Mouse (Mus musculus) neural tube, embryonic 15.5 days (tissue): ENCODE data around the gene Ythdf2. TPM values are rescaled to one million over a fixed set of nuclear protein-coding genes. Genes with fewer than 3 reads are reported as not detected.

Experiments
- ATAC-seq: fragments of 200-750 bp; cut with Nextera tagmentation; 2 replicates; pipeline ENCODE4 v1.8.0; 2017; ENCODE audit warnings: mild to moderate bottlenecking, moderate TSS enrichment, moderate library complexity; ENCODE audit not compliant: low FRiP score
- H3K27ac ChIP-seq: fragments of 300-500 bp; sonication (generic); replicated peaks from 2 replicates; pipeline ENCODE4 v1.5.1; 2015; ENCODE audit warnings: mild to moderate bottlenecking, inconsistent platforms
- H3K27me3 ChIP-seq: fragments of 300-500 bp; sonication (generic); replicated peaks from 2 replicates; pipeline ENCODE4 v1.6.1; 2015; ENCODE audit warnings: inconsistent platforms
- H3K36me3 ChIP-seq: fragments of 300-500 bp; sonication (generic); 2 replicates; pipeline ENCODE4 v1.6.1; 2015; ENCODE audit warnings: inconsistent platforms
- H3K4me1 ChIP-seq: fragments of 300-500 bp; sonication (generic); 2 replicates; pipeline ENCODE4 v1.6.1; 2015; ENCODE audit warnings: inconsistent platforms
- H3K4me2 ChIP-seq: fragments of 300-500 bp; sonication (generic); 2 replicates; pipeline ENCODE4 v1.6.1; 2015; ENCODE audit warnings: inconsistent platforms, mild to moderate bottlenecking, moderate library complexity
- H3K4me3 ChIP-seq: fragments of 300-500 bp; sonication (generic); replicated peaks from 2 replicates; pipeline ENCODE4 v1.5.1; 2015; ENCODE audit warnings: mild to moderate bottlenecking, inconsistent platforms
- H3K9ac ChIP-seq: fragments of 300-500 bp; sonication (generic); replicated peaks from 2 replicates; pipeline ENCODE4 v1.6.1; 2015; ENCODE audit warnings: mild to moderate bottlenecking, inconsistent platforms
- H3K9me3 ChIP-seq: fragments of 300-500 bp; sonication (generic); replicated peaks from 2 replicates; pipeline ENCODE4 v1.6.1; 2016; ENCODE audit warnings: inconsistent platforms
- WGBS: fragments of 180-500 bp; shearing (Covaris S2); methylation state at CpG from one replicate; pipeline ENCODE4 v1.1.7; 2015; ENCODE audit warnings: mixed read lengths; 5-methylcytosine and 5-hydroxymethylcytosine counted together
- polyA plus RNA-seq: library from polyadenylated mRNA; unstranded; fragments of >200 nt; fragmentation: Nextera tagmentation; extraction: Ambion mirVana; gene quantifications from 2 replicates; pipeline ENCODE4 v1.2.1, GENCODE M21; 2015

Gene Ythdf2
- polyA plus RNA-seq, 1 experiment from 2014 or later = 97.4 TPM

- Histone ChIP-seq H3K27ac (no peak overlapping the region), H3K9ac (no peak overlapping the region), H3K27me3 (no peaks in the 10 kb centered on the region), H3K9me3 (no peaks in the 10 kb centered on the region), H3K4me1 (peaks cover 39% of the 10 kb centered on the region), H3K4me2 (no peak overlapping the region), H3K36me3 (peaks cover 54% of the 10 kb centered on the region), H3K4me3 (no peak overlapping the region)
- no peak for ATAC-seq
- WGBS = 96% methylated on average over 4 of the region's 4 CpGs
Measured at GRCm38 (mm10) chr4:132207280-132207679, 4.8 kb downstream of the Ythdf2 start.

GRCm38 (mm10) chr4:132198771-132199170 is 13.3 kb downstream of the Ythdf2 start:
- Histone ChIP-seq H3K36me3 (peaks cover 14% of the 10 kb centered on the region), H3K4me2 (no peak overlapping the region), H3K27me3 (no peaks in the 10 kb centered on the region), H3K27ac (no peak overlapping the region), H3K4me3 (no peak overlapping the region), H3K4me1 (peaks cover 57% of the 10 kb centered on the region), H3K9ac (no peak overlapping the region), H3K9me3 (no peaks in the 10 kb centered on the region)
- ATAC-seq = no peak

- H3K36me3 ChIP-seq = peaks cover 9% of the 10 kb centered on the region
- WGBS = 55% methylated on average over 4 of the region's 4 CpGs
- no peak overlapping the region for H3K4me3 ChIP-seq
- no peak overlapping the region for H3K4me2 ChIP-seq
- H3K4me1 ChIP-seq = peaks cover 54% of the 10 kb centered on the region
- no peaks in the 10 kb centered on the region for H3K9me3 ChIP-seq
- H3K27ac ChIP-seq = no peak overlapping the region
- no peak for ATAC-seq
- H3K9ac ChIP-seq = no peak overlapping the region
- no peaks in the 10 kb centered on the region for H3K27me3 ChIP-seq
Measured at GRCm38 (mm10) chr4:132198285-132198712, 13.8 kb downstream of the Ythdf2 start.

- Histone ChIP-seq H3K27ac (no peak overlapping the region), H3K4me1 (peaks cover 26% of the 10 kb centered on the region), H3K27me3 (no peaks in the 10 kb centered on the region), H3K4me3 (no peak overlapping the region), H3K9me3 (no peaks in the 10 kb centered on the region), H3K9ac (no peak overlapping the region), H3K36me3 (peaks cover 5% of the 10 kb centered on the region; the same call in 1 of the 2 replicates), H3K4me2 (no peak overlapping the region)
- 90% methylated on average over 3 of the region's 3 CpGs for WGBS
- no peak for ATAC-seq
Measured at GRCm38 (mm10) chr4:132194975-132195374, 17.1 kb downstream of the Ythdf2 start.

- WGBS = 95% methylated on average over 6 of the region's 6 CpGs
Measured at GRCm38 (mm10) chr4:132194373-132194772, 17.7 kb downstream of the Ythdf2 start.

GRCm38 (mm10) chr4:132187826-132188401 is 24.2 kb downstream of the Ythdf2 start:
- Histone ChIP-seq H3K27me3 (no peaks in the 10 kb centered on the region), H3K4me2 (no peak overlapping the region), H3K4me1 (no peaks in the 10 kb centered on the region), H3K4me3 (no peak overlapping the region), H3K9ac (no peak overlapping the region), H3K9me3 (no peaks in the 10 kb centered on the region), H3K27ac (no peak overlapping the region), H3K36me3 (peaks cover 24% of the 10 kb centered on the region)
- WGBS = 93% methylated on average over 2 of the region's 2 CpGs
- no peak for ATAC-seq

More at GRCm38 (mm10) chr4:132194373-132194772, 17.7 kb downstream of the Ythdf2 start:
- no peak overlapping the region for H3K4me2 ChIP-seq
- no peak for ATAC-seq
- H3K36me3 ChIP-seq = peaks cover 5% of the 10 kb centered on the region; the same call in 1 of the 2 replicates
- H3K4me3 ChIP-seq = no peak overlapping the region
- no peaks in the 10 kb centered on the region for H3K27me3 ChIP-seq
- no peak overlapping the region for H3K27ac ChIP-seq
- H3K9ac ChIP-seq = no peak overlapping the region
- no peaks in the 10 kb centered on the region for H3K9me3 ChIP-seq
- peaks cover 20% of the 10 kb centered on the region for H3K4me1 ChIP-seq

GRCm38 (mm10) chr4:132183162-132183561 is 28.9 kb downstream of the Ythdf2 start:
- no peak overlapping the region for H3K9ac ChIP-seq
- H3K4me3 ChIP-seq = no peak overlapping the region
- peaks cover 3% of the 10 kb centered on the region; the same call in 1 of the 2 replicates for H3K4me1 ChIP-seq
- no peak overlapping the region for H3K4me2 ChIP-seq
- H3K36me3 ChIP-seq = peaks cover 19% of the 10 kb centered on the region
- H3K27me3 ChIP-seq = no peaks in the 10 kb centered on the region
- ATAC-seq = no peak
- no peak overlapping the region for H3K27ac ChIP-seq
- no peaks in the 10 kb centered on the region for H3K9me3 ChIP-seq
- 93% methylated on average over 3 of the region's 3 CpGs for WGBS

- H3K9ac ChIP-seq = no peak overlapping the region
- H3K27me3 ChIP-seq = no peaks in the 10 kb centered on the region
- no peak overlapping the region for H3K4me3 ChIP-seq
- H3K4me2 ChIP-seq = no peak overlapping the region
- peaks cover 3% of the 10 kb centered on the region; the same call in 1 of the 2 replicates for H3K4me1 ChIP-seq
- ATAC-seq = no peak
- no peak overlapping the region for H3K27ac ChIP-seq
- no peaks in the 10 kb centered on the region for H3K9me3 ChIP-seq
- WGBS = 64% methylated on average over 22 of the region's 22 CpGs
- peaks cover 19% of the 10 kb centered on the region for H3K36me3 ChIP-seq
Measured at GRCm38 (mm10) chr4:132181721-132182658, 30.1 kb downstream of the Ythdf2 start.

GRCm38 (mm10) chr4:132180710-132181109 is 31.4 kb downstream of the Ythdf2 start:
- Histone ChIP-seq H3K4me1 (peaks cover 3% of the 10 kb centered on the region; the same call in 1 of the 2 replicates), H3K9me3 (no peaks in the 10 kb centered on the region), H3K9ac (no peak overlapping the region), H3K36me3 (peaks cover 16% of the 10 kb centered on the region), H3K27ac (no peak overlapping the region), H3K27me3 (no peaks in the 10 kb centered on the region), H3K4me3 (no peak overlapping the region), H3K4me2 (no peak overlapping the region)
- 79% methylated on average over 9 of the region's 9 CpGs for WGBS
- ATAC-seq = no peak

- H3K4me1 ChIP-seq = peaks cover 3% of the 10 kb centered on the region; the same call in 1 of the 2 replicates
- 6% methylated on average over 10 of the region's 10 CpGs for WGBS
- no peaks in the 10 kb centered on the region for H3K27me3 ChIP-seq
- no peak overlapping the region for H3K4me2 ChIP-seq
- no peaks in the 10 kb centered on the region for H3K9me3 ChIP-seq
- no peak overlapping the region for H3K9ac ChIP-seq
- H3K27ac ChIP-seq = no peak overlapping the region
- peak; percentile 80 for ATAC-seq
- peaks cover 5% of the 10 kb centered on the region for H3K36me3 ChIP-seq
- H3K4me3 ChIP-seq = no peak overlapping the region
Measured at GRCm38 (mm10) chr4:132178630-132179059, 33.5 kb downstream of the Ythdf2 start.

- ATAC-seq = no peak
- no peak overlapping the region for H3K27ac ChIP-seq
- WGBS = 48% methylated on average over 10 of the region's 10 CpGs
- H3K4me3 ChIP-seq = no peak overlapping the region
- no peak overlapping the region for H3K9ac ChIP-seq
- no peaks in the 10 kb centered on the region; the same call in 1 of the 2 replicates for H3K36me3 ChIP-seq
- H3K9me3 ChIP-seq = no peaks in the 10 kb centered on the region
- H3K4me1 ChIP-seq = peaks cover 3% of the 10 kb centered on the region; the same call in 1 of the 2 replicates
- no peaks in the 10 kb centered on the region for H3K27me3 ChIP-seq
- no peak overlapping the region for H3K4me2 ChIP-seq
Measured at GRCm38 (mm10) chr4:132176474-132176873, 35.6 kb downstream of the Ythdf2 start.

GRCm38 (mm10) chr4:132170891-132171290 is 41.2 kb downstream of the Ythdf2 start:
- no peaks in the 10 kb centered on the region for H3K9me3 ChIP-seq
- ATAC-seq = no peak
- H3K27me3 ChIP-seq = no peaks in the 10 kb centered on the region
- no peak overlapping the region for H3K9ac ChIP-seq
- 19% methylated on average over 7 of the region's 7 CpGs for WGBS
- H3K4me1 ChIP-seq = peaks cover 10% of the 10 kb centered on the region
- H3K36me3 ChIP-seq = no peaks in the 10 kb centered on the region
- H3K27ac ChIP-seq = no peak overlapping the region
- no peak overlapping the region for H3K4me3 ChIP-seq
- no peak overlapping the region for H3K4me2 ChIP-seq
